Mouse (Mus musculus): ENCODE measurements around the gene Gm19345. TPM values are rescaled to one million over a fixed set of nuclear protein-coding genes. Genes with fewer than 3 reads are reported as not detected.

Gm19345 gene
- polyA plus RNA-seq, 1 experiment from 2014 or later = 22.9 TPM

GRCm38 (mm10) chr7:19861199-19861598, 9.4 kb downstream of the Gm19345 start, which contains the start of gene Ceacam16:
TSS of gene Ceacam16 (minus strand) at chr7:19861299.
- no peak for ATAC-seq
- H3K9me3 ChIP-seq (ENCODE audit: control insufficient read depth, low read length) = no peaks in the 10 kb centered on the region
- 87% methylated on average over 9 of the region's 9 CpGs for WGBS
- no peak within 1 kb of the TSS for H3K27ac ChIP-seq (ENCODE audit: low read depth, low read length)
- H3K36me3 ChIP-seq (ENCODE audit: control insufficient read depth, insufficient read depth, low read length) = 0 out of 2 replicates have a peak, but pooled peaks cover 2% of the 10 kb centered on the region
- no peak within 1 kb of the TSS for H3K4me2 ChIP-seq (ENCODE audit: low read length)
- no peaks in the 10 kb centered on the region for H3K4me1 ChIP-seq (ENCODE audit: control insufficient read depth, insufficient read depth, low read depth, low read length)
- H3K4me3 ChIP-seq (ENCODE audit: low read length) = no peak within 1 kb of the TSS
- no peak within 1 kb of the TSS for H3K9ac ChIP-seq (ENCODE audit: low read depth, low read length)
- H3K27me3 ChIP-seq (replicated peaks; ENCODE audit: control insufficient read depth, insufficient read depth, low read length) = no peaks in the 10 kb centered on the region

- no peak for ATAC-seq
- H3K27ac ChIP-seq (ENCODE audit: low read depth, low read length) = no peak overlapping the region
These were observed 12.4 kb downstream of the Gm19345 start for GRCm38 (mm10) chr7:19864241-19864640.

GRCm38 (mm10) chr7:19865246-19866036, 13.6 kb downstream of the Gm19345 start:
- no peaks in the 10 kb centered on the region for H3K36me3 ChIP-seq (ENCODE audit: control insufficient read depth, insufficient read depth, low read length)
- no peaks in the 10 kb centered on the region for H3K27me3 ChIP-seq (replicated peaks; ENCODE audit: control insufficient read depth, insufficient read depth, low read length)
- H3K4me3 ChIP-seq (ENCODE audit: low read length) = no peak overlapping the region
- H3K4me2 ChIP-seq (ENCODE audit: low read length) = no peak overlapping the region
- no peak for ATAC-seq
- no peak overlapping the region for H3K27ac ChIP-seq (ENCODE audit: low read depth, low read length)
- H3K9ac ChIP-seq (ENCODE audit: low read depth, low read length) = no peak overlapping the region
- no peaks in the 10 kb centered on the region for H3K9me3 ChIP-seq (ENCODE audit: control insufficient read depth, low read length)
- no peaks in the 10 kb centered on the region for H3K4me1 ChIP-seq (ENCODE audit: control insufficient read depth, insufficient read depth, low read depth, low read length)
- 84% methylated on average over 8 of the region's 8 CpGs for WGBS

More at GRCm38 (mm10) chr7:19864241-19864640, 12.4 kb downstream of the Gm19345 start:
- no peaks in the 10 kb centered on the region for H3K36me3 ChIP-seq (ENCODE audit: control insufficient read depth, insufficient read depth, low read length)
- no peaks in the 10 kb centered on the region for H3K4me1 ChIP-seq (ENCODE audit: control insufficient read depth, insufficient read depth, low read depth, low read length)
- H3K9me3 ChIP-seq (ENCODE audit: control insufficient read depth, low read length) = no peaks in the 10 kb centered on the region
- 62% methylated on average over 2 of the region's 2 CpGs for WGBS
- no peak overlapping the region for H3K4me2 ChIP-seq (ENCODE audit: low read length)
- H3K4me3 ChIP-seq (ENCODE audit: low read length) = no peak overlapping the region
- H3K9ac ChIP-seq (ENCODE audit: low read depth, low read length) = no peak overlapping the region
- H3K27me3 ChIP-seq (replicated peaks; ENCODE audit: control insufficient read depth, insufficient read depth, low read length) = no peaks in the 10 kb centered on the region

- Histone ChIP-seq H3K9me3 (ENCODE audit: control insufficient read depth, low read length) (no peaks in the 10 kb centered on the region), H3K27me3 (replicated peaks; ENCODE audit: control insufficient read depth, insufficient read depth, low read length) (no peaks in the 10 kb centered on the region), H3K9ac (ENCODE audit: low read depth, low read length) (no peak overlapping the region), H3K27ac (ENCODE audit: low read depth, low read length) (no peak overlapping the region), H3K4me1 (ENCODE audit: control insufficient read depth, insufficient read depth, low read depth, low read length) (no peaks in the 10 kb centered on the region), H3K4me3 (ENCODE audit: low read length) (no peak overlapping the region), H3K4me2 (ENCODE audit: low read length) (no peak overlapping the region), H3K36me3 (ENCODE audit: control insufficient read depth, insufficient read depth, low read length) (no peaks in the 10 kb centered on the region)
- ATAC-seq = no peak
- WGBS = 94% methylated on average over 6 of the region's 6 CpGs
These were observed 14.7 kb downstream of the Gm19345 start for GRCm38 (mm10) chr7:19866490-19866889.

- Histone ChIP-seq H3K9me3 (ENCODE audit: control insufficient read depth, low read length) (no peaks in the 10 kb centered on the region), H3K27ac (ENCODE audit: low read depth, low read length) (no peak overlapping the region), H3K27me3 (replicated peaks; ENCODE audit: control insufficient read depth, insufficient read depth, low read length) (no peaks in the 10 kb centered on the region), H3K9ac (ENCODE audit: low read depth, low read length) (no peak overlapping the region), H3K36me3 (ENCODE audit: control insufficient read depth, insufficient read depth, low read length) (no peaks in the 10 kb centered on the region), H3K4me1 (ENCODE audit: control insufficient read depth, insufficient read depth, low read depth, low read length) (no peaks in the 10 kb centered on the region), H3K4me3 (ENCODE audit: low read length) (no peak overlapping the region), H3K4me2 (ENCODE audit: low read length) (no peak overlapping the region)
- 89% methylated on average over 16 of the region's 16 CpGs for WGBS
- ATAC-seq = no peak
These were observed 16.1 kb downstream of the Gm19345 start for GRCm38 (mm10) chr7:19867751-19868399.

- no peak overlapping the region for H3K27ac ChIP-seq (ENCODE audit: low read depth, low read length)
- ATAC-seq = no peak
- no peaks in the 10 kb centered on the region for H3K9me3 ChIP-seq (ENCODE audit: control insufficient read depth, low read length)
- no peaks in the 10 kb centered on the region for H3K27me3 ChIP-seq (replicated peaks; ENCODE audit: control insufficient read depth, insufficient read depth, low read length)
- no peak overlapping the region for H3K4me2 ChIP-seq (ENCODE audit: low read length)
- H3K36me3 ChIP-seq (ENCODE audit: control insufficient read depth, insufficient read depth, low read length) = no peaks in the 10 kb centered on the region
- no peak overlapping the region for H3K9ac ChIP-seq (ENCODE audit: low read depth, low read length)
- WGBS = 66% methylated on average over 10 of the region's 10 CpGs
- no peak overlapping the region for H3K4me3 ChIP-seq (ENCODE audit: low read length)
- no peaks in the 10 kb centered on the region for H3K4me1 ChIP-seq (ENCODE audit: control insufficient read depth, insufficient read depth, low read depth, low read length)
These were observed 19.4 kb downstream of the Gm19345 start for GRCm38 (mm10) chr7:19871137-19871621.

GRCm38 (mm10) chr7:19871943-19872601, 20.3 kb downstream of the Gm19345 start:
- H3K9me3 ChIP-seq (ENCODE audit: control insufficient read depth, low read length) = no peaks in the 10 kb centered on the region
- no peaks in the 10 kb centered on the region for H3K4me1 ChIP-seq (ENCODE audit: control insufficient read depth, insufficient read depth, low read depth, low read length)
- no peak for ATAC-seq
- H3K27ac ChIP-seq (ENCODE audit: low read depth, low read length) = no peak overlapping the region
- no peak overlapping the region for H3K4me3 ChIP-seq (ENCODE audit: low read length)
- H3K9ac ChIP-seq (ENCODE audit: low read depth, low read length) = no peak overlapping the region
- 46% methylated on average over 5 of the region's 5 CpGs for WGBS
- no peaks in the 10 kb centered on the region for H3K36me3 ChIP-seq (ENCODE audit: control insufficient read depth, insufficient read depth, low read length)
- H3K27me3 ChIP-seq (replicated peaks; ENCODE audit: control insufficient read depth, insufficient read depth, low read length) = no peaks in the 10 kb centered on the region
- H3K4me2 ChIP-seq (ENCODE audit: low read length) = no peak overlapping the region

GRCm38 (mm10) chr7:19875948-19876682, 24.3 kb downstream of the Gm19345 start:
- 50% methylated on average over 13 of the region's 13 CpGs for WGBS
- Histone ChIP-seq H3K27me3 (replicated peaks; ENCODE audit: control insufficient read depth, insufficient read depth, low read length) (no peaks in the 10 kb centered on the region), H3K36me3 (ENCODE audit: control insufficient read depth, insufficient read depth, low read length) (no peaks in the 10 kb centered on the region), H3K27ac (ENCODE audit: low read depth, low read length) (no peak overlapping the region), H3K9me3 (ENCODE audit: control insufficient read depth, low read length) (no peaks in the 10 kb centered on the region), H3K9ac (ENCODE audit: low read depth, low read length) (no peak overlapping the region), H3K4me3 (ENCODE audit: low read length) (no peak overlapping the region), H3K4me1 (ENCODE audit: control insufficient read depth, insufficient read depth, low read depth, low read length) (no peaks in the 10 kb centered on the region), H3K4me2 (ENCODE audit: low read length) (no peak overlapping the region)
- ATAC-seq = peak; percentile 67
